In genomic region chr11:98981997-98982772, GRCm38 (mm10) we compare ENCODE assay signal across 7 mouse cellular contexts. TPM values are rescaled to one million over a fixed set of nuclear protein-coding genes. Genes with fewer than 3 reads are reported as not detected.
DNase-seq lines count a peak whose midpoint lies in the region; ATAC-seq and TF ChIP-seq lines count a peak whose summit lies in the region.

No protein-coding gene starts in this region.

- peak overlapping the region; percentile 42; the same call in 1 of the 2 replicates for H3K27ac ChIP-seq in heart, embryonic 13.5 days (replicated peaks)
- H3K27ac ChIP-seq in kidney, embryonic 16.5 days (ENCODE audit: low read length): no peak overlapping the region
- no peak overlapping the region for H3K27ac ChIP-seq in lung, embryonic 14.5 days (ENCODE audit: low read depth)
- H3K27ac ChIP-seq in olfactory bulb, adult 2 months (ENCODE audit: insufficient read depth, low read depth, low read length): peak overlapping the region; percentile 30; the same call in 1 of the 2 replicates

- peaks cover 40% of the 10 kb centered on the region for H3K27me3 ChIP-seq in heart, embryonic 13.5 days (replicated peaks)
- H3K27me3 ChIP-seq in kidney, embryonic 16.5 days (ENCODE audit: insufficient read depth, low read length): 0 out of 2 replicates have a peak, but pooled peaks cover 4% of the 10 kb centered on the region
- H3K27me3 ChIP-seq in lung, embryonic 14.5 days (ENCODE audit: insufficient read depth, low read length): peaks cover 22% of the 10 kb centered on the region

- 0 out of 2 replicates have a peak, but pooled peaks cover 6% of the 10 kb centered on the region for H3K9me3 ChIP-seq in heart, embryonic 13.5 days
- H3K9me3 ChIP-seq in kidney, embryonic 16.5 days (ENCODE audit: low read length): no peaks in the 10 kb centered on the region
- no peaks in the 10 kb centered on the region for H3K9me3 ChIP-seq in lung, embryonic 14.5 days (ENCODE audit: low read depth, low read length)

- peak overlapping the region; percentile 99 for H3K4me2 ChIP-seq in heart, embryonic 13.5 days
- H3K4me2 ChIP-seq in kidney, embryonic 16.5 days (replicated peaks; ENCODE audit: low read depth, low read length): peak overlapping the region; percentile 98
- peak overlapping the region; percentile 99 for H3K4me2 ChIP-seq in lung, embryonic 14.5 days

- peaks cover 38% of the 10 kb centered on the region for H3K4me1 ChIP-seq in heart, embryonic 13.5 days
- H3K4me1 ChIP-seq in kidney, embryonic 16.5 days (ENCODE audit: insufficient read depth, low read length): peaks cover 22% of the 10 kb centered on the region
- no peaks in the 10 kb centered on the region for H3K4me1 ChIP-seq in lung, embryonic 14.5 days (ENCODE audit: insufficient read depth)
- H3K4me1 ChIP-seq in olfactory bulb, adult 2 months (ENCODE audit: control insufficient read depth, insufficient read depth, low read length): 0 out of 2 replicates have a peak, but pooled peaks cover 5% of the 10 kb centered on the region

- H3K4me3 ChIP-seq in heart, embryonic 13.5 days: peak overlapping the region; percentile 69
- peak overlapping the region; percentile 64 for H3K4me3 ChIP-seq in kidney, embryonic 16.5 days (ENCODE audit: low read length)
- H3K4me3 ChIP-seq in lung, embryonic 14.5 days (ENCODE audit: low read depth, low read length): peak overlapping the region; percentile 57
- H3K4me3 ChIP-seq in olfactory bulb, adult 2 months (ENCODE audit: insufficient read depth, low read depth, low read length): peak overlapping the region; percentile 66

- peak; percentile 80 for TF ChIP-seq CTCF in lung, embryonic 14.5 days (IDR thresholded peaks at IDR 0.05; ENCODE audit: low read depth)
- TF ChIP-seq CTCF in olfactory bulb, adult 2 months (IDR thresholded peaks at IDR 0.05; ENCODE audit: insufficient read depth, low read depth, low read length): peak; percentile 57

- WGBS in heart, embryonic 13.5 days: under 1% methylated on average over 94 of the region's 94 CpGs
- under 1% methylated on average over 94 of the region's 94 CpGs for WGBS in kidney, embryonic 16.5 days
- WGBS in lung, embryonic 14.5 days: under 1% methylated on average over 94 of the region's 94 CpGs
- WGBS in olfactory bulb, adult 2 months: under 1% methylated on average over 94 of the region's 94 CpGs

- peak; percentile 57 for TF ChIP-seq POLR2A in olfactory bulb, adult 2 months (IDR thresholded peaks at IDR 0.05; ENCODE audit: insufficient read depth, low read depth, low read length)

- peak overlapping the region; percentile 85 for H3K9ac ChIP-seq in heart, embryonic 13.5 days
- peak overlapping the region; percentile 68 for H3K9ac ChIP-seq in kidney, embryonic 16.5 days (replicated peaks; ENCODE audit: low read length)
- H3K9ac ChIP-seq in lung, embryonic 14.5 days: peak overlapping the region; percentile 48

- DNase-seq in CD4-positive, CD25-positive, alpha-beta regulatory T cell, adult 2 months (ENCODE audit: low read depth, low spot score): peak; percentile 82
- DNase-seq in ES-CJ7 (ENCODE audit: low read depth, low spot score): peak; percentile 80
- peak; percentile 87 to 90 for DNase-seq in cerebellum, postnatal 14 days
- peak; percentile 84 for DNase-seq in lung, embryonic 14.5 days

- H3K36me3 ChIP-seq in heart, embryonic 13.5 days: no peaks in the 10 kb centered on the region
- H3K36me3 ChIP-seq in kidney, embryonic 16.5 days (ENCODE audit: insufficient read depth, low read length): no peaks in the 10 kb centered on the region
- H3K36me3 ChIP-seq in lung, embryonic 14.5 days (ENCODE audit: insufficient read depth): no peaks in the 10 kb centered on the region

- no peak for ATAC-seq in heart, embryonic 13.5 days (ENCODE audit: extremely low read depth, insufficient number of reproducible peaks, low FRiP score, low TSS enrichment)
- peak; percentile 73 for ATAC-seq in kidney, embryonic 16.5 days (ENCODE audit: low FRiP score, low TSS enrichment)
- ATAC-seq in lung, embryonic 14.5 days (ENCODE audit: insufficient read depth): peak; percentile 50

RNA-seq across cellular contexts. Expression of gene Gjd3, which starts 0.6 kb away (rescaled TPM):
- polyA plus RNA-seq in heart, embryonic 13.5 days (2015; fragmentation: Nextera tagmentation; extraction: Ambion mirVana): 1.3 and 3.3 TPM in 2 replicates
- polyA plus RNA-seq in kidney, embryonic 16.5 days (2015; fragmentation: Nextera tagmentation; extraction: Ambion mirVana): 0.59 TPM in 1 of 2 replicates, not detected in the other
- 0.31 TPM in 1 of 2 replicates, not detected in the other for polyA plus RNA-seq in lung, embryonic 14.5 days (2014; fragmentation: Nextera tagmentation; extraction: Ambion mirVana)
- not detected in 2 replicates for polyA plus RNA-seq in olfactory bulb, adult 2 months (2012; ENCODE audit: insufficient read depth, insufficient read length, low replicate concordance, missing spikeins)

RNA-seq across cellular contexts. Expression of gene Top2a, which starts 41.8 kb away (rescaled TPM):
- polyA plus RNA-seq in heart, embryonic 13.5 days (2015; fragmentation: Nextera tagmentation; extraction: Ambion mirVana): 158 and 170 TPM in 2 replicates
- polyA plus RNA-seq in kidney, embryonic 16.5 days (2015; fragmentation: Nextera tagmentation; extraction: Ambion mirVana): 213 and 252 TPM in 2 replicates
- 349 and 364 TPM in 2 replicates for polyA plus RNA-seq in lung, embryonic 14.5 days (2014; fragmentation: Nextera tagmentation; extraction: Ambion mirVana)
- 288 TPM in 1 of 2 replicates, not detected in the other for polyA plus RNA-seq in olfactory bulb, adult 2 months (2012; ENCODE audit: insufficient read depth, insufficient read length, low replicate concordance, missing spikeins)

RNA-seq across cellular contexts. Expression of gene Rara, which starts 54.6 kb away (rescaled TPM):
- polyA plus RNA-seq in heart, embryonic 13.5 days (2015; fragmentation: Nextera tagmentation; extraction: Ambion mirVana): 27.9 and 28.3 TPM in 2 replicates
- polyA plus RNA-seq in kidney, embryonic 16.5 days (2015; fragmentation: Nextera tagmentation; extraction: Ambion mirVana): 31.4 and 32.5 TPM in 2 replicates
- 43.2 and 45.3 TPM in 2 replicates for polyA plus RNA-seq in lung, embryonic 14.5 days (2014; fragmentation: Nextera tagmentation; extraction: Ambion mirVana)
- polyA plus RNA-seq in olfactory bulb, adult 2 months (2012; ENCODE audit: insufficient read depth, insufficient read length, low replicate concordance, missing spikeins): not detected in 2 replicates

RNA-seq across cellular contexts. Expression of gene Igfbp4, which starts 58.9 kb away (rescaled TPM):
- polyA plus RNA-seq in heart, embryonic 13.5 days (2015; fragmentation: Nextera tagmentation; extraction: Ambion mirVana): 371 and 397 TPM in 2 replicates
- 771 and 832 TPM in 2 replicates for polyA plus RNA-seq in kidney, embryonic 16.5 days (2015; fragmentation: Nextera tagmentation; extraction: Ambion mirVana)
- polyA plus RNA-seq in lung, embryonic 14.5 days (2014; fragmentation: Nextera tagmentation; extraction: Ambion mirVana): 404 and 412 TPM in 2 replicates
- polyA plus RNA-seq in olfactory bulb, adult 2 months (2012; ENCODE audit: insufficient read depth, insufficient read length, low replicate concordance, missing spikeins): not detected in 2 replicates

Comparison
In these comparisons a context has a peak if more than half of its experiments do, and no peak if none do; other contexts are left out.
1. H3K27ac ChIP-seq: peak in heart, embryonic 13.5 days (single experiment) and olfactory bulb, adult 2 months (single experiment); none in kidney, embryonic 16.5 days (single experiment) and lung, embryonic 14.5 days (single experiment).
2. Peak in every context shown above with its lines, with median percentiles within 50 percentile points of each other: DNase-seq, H3K4me2 ChIP-seq, H3K4me3 ChIP-seq and H3K9ac ChIP-seq.